Mouse (Mus musculus) right cerebral cortex, postnatal 36 days (tissue): ENCODE data around the gene Dtx3l.
"Not testable (repeated sequence)": the region's sequence is repeated elsewhere in the genome, so short reads cannot be mapped to it uniquely, and the experiment has no call there.

Source experiments
- DNase-seq, 2 experiments: peaks; one replicate each; pipeline ENCODE4 v3.0.0; 2022; ENCODE audit warnings: low spot score in 2 of 2, mixed read lengths in 1 of 2

Gene Dtx3l

DNA sequence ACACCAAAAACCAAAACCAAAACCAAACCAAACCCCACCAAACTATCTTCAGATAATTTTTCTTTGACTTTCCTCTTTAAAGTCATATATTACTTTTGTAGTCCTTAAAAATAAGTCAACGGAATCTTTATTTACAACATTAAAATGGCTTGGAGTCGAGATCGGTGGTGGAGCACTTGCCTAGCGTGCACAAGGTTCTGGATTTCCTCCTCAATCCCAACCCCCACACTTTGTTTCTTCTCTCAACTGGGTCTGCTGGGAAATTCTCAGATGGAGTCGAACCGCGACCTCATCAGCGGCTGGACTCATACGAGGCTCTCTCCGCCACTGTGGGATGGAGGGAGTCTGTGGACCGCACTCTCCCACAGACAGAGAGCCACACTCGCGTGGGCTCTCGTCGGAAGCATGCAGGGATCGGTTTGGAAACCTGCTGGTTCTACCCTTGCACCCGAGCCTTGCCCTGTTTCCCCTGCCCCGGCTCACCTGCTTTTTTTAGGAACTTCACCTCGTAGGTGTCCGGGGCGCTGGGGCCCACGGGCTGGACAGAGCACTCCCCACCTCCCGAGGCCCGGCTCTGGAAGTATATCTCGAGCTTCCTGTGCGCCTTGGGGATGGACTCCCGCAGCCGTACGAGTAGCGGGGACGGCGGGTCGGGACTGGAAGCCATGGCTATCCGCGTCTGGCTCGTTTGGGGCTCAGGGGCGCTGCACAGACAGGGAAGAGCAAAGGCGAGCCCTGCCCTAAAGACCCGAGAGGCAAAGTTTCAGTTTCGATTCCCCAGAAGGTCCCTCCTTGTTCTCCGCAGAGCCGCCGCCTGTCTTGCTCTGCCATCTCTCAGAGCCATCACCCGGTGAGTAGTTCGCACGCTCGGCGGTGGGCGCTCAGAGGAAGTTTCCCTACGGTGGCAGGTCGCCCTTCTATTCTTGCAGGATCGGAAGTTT, at the start of gene Dtx3l, which contains the start of gene Parp9:
Dtx3l (minus strand) TSS at position 941 of the 941 bp plus-strand sequence.
Parp9 (plus strand) TSS at position 260 of the 941 bp plus-strand sequence.
- DNase-seq, result peak; percentile 1 to 7

DNA sequence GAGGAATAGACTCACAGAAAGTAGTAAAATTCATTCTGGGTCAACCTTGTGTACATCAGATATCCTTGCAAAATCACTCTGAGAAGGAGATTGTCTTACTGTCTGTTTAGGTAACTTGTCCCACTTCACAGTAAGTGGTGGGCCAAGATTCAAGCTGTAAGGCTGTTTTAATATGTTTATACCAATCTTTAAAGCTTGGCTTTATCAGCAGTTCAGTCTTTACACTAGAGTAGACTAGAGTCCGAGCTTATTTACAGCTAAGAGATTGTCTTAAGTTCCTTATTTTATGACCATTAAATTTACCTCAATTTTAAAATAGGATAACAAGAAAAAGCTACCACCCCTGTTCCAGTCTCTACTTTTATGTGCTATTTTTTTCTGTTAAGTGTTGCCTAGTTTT, 49.0 kb upstream of the Dtx3l start:
- DNase-seq, result no peak

DNA sequence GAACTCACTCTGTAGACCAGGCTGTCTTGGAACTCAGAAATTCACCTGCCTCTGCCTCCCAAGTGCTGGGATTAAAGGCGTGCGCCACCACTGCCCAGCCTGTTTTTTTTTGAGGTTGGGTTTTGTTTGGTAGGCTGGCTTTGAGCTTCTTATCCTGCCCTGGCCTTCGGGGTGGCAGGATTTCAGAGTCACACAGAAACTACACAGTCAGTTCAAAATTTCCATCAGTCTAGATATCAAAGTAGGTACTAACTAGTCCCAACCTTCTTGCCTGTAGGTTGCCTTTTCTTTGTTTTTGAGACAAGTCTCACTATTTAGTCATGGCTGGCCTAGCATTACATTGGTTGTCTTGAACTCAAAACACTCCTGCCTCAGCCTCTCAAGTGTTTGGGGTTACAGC, 45.5 kb upstream of the Dtx3l start:
- no peak for DNase-seq

DNA sequence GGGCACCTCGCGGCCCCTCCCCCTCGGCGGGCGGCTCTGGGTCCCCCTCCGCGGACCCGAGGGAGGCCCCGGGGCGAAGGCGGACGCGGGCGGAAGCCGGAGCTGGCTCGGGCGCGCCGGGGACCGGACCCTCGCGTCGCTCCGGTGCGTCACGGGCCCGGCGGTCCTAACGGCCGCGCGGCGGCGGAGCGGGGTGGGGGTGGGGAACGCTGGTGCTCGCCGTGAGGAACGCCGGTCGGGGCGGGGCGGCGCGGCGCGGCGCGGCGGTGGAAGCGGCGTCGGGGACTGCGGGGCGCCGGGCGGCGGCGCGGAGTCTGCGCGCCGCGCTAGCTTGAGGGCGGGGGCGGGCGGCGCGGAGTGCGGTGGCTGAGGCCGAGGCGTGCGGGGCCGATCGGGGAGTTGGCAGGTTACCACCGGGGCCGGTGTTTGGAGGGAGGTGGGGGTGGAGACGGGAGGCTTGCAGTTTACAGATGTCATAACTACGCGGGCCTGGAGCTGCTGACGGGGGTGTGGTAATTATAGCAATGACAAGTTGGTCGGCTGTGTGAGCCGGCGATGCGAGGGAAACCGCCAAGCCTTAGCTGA, 44.7 kb upstream of the Dtx3l start:
- peak; percentile 66 to 72 for DNase-seq

DNA sequence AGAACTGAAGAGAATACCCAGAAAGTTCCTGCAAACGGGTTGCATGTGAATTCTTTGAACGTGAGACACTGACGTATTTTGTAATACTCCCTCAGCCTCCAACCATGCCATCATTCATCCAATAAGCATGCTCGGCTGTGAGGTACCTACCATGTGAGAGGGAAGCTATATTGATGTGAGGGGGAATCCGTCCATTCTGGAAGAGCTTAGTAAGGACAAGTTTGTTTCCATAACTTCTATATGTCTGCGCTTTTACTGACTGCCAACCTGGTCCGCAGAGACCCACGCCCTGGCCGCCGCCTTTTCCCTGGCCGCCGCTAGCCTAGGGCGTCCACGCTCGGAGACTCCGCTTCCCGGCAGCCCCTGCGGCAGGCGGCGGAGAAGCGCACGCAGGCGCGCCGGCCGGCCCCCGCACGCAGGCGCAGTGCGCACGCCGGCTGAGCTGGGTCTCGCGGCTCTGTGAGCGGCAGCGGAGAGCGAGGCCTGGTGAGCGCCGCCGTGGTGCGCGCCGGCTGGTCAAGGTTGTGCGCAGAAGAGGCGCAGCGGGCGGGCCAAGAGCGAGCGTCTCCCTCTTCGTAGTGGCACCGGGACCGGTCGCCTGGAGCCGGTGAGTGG, 44.1 kb upstream of the Dtx3l start:
- DNase-seq, result peak; percentile 84 to 88

DNA sequence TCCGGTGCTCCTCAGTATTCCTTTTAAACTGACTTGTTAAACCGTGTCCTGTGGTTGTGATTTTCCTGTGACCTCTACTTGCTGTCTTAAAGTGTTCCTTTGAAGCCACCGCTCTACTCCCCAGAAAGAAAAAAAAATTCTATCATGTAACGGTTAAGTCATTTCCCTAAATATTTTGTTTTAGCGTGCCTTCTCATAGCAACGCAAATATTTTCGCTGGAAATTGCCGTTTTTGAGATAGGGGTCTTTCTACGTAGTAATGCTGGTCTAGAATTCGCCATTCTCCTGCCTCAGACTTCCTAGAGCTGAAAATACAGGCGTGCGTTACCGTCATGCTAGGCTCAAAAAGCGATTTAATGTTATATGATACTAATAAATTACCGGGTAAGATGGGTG, 43.6 kb upstream of the Dtx3l start:
- DNase-seq, result no peak

DNA sequence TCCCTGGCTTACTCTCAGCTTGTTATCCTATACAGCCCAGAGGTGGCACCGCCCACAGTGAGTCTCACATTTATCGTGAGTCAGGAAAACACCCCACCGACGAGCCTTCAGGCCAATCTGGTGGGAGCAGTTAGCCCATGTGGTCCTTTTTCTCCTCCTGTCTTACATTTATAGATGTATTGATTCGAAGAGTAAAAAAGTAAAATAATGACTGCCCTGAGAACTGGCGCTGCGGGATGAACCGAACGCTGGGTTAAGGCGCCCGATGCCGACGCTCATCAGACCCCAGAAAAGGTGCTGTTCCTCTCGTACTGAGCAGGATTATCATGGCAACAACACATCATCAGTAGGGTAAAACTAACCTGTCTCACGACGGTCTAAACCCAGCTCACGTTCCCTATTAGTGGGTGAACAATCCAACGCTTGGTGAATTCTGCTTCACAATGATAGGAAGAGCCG, 42.4 kb upstream of the Dtx3l start:
- DNase-seq, result peak; percentile 100

DNA sequence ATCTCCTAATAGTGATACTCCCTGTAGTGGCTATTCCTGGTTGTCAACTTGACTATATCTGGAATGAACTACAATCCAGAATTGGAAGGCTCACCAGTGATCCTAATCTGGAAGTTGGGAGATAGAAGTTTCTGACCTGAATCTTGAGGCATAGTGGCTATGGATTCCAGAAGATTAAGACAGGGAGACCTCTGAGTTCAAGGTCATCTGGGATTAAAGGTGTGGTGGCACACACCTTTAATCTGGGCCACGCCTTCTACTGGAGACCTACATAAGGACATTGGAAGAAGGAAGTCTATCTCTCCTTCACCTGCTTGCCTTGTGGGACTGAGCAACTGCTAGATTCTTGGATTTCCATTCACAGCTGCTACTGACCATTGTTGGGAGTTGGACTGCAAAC, 39.5 kb upstream of the Dtx3l start, which contains the start of gene Kpna1:
Kpna1 (plus strand) TSS at position 301 of the 400 bp plus-strand sequence.
- not testable (repeated sequence) for DNase-seq

DNA sequence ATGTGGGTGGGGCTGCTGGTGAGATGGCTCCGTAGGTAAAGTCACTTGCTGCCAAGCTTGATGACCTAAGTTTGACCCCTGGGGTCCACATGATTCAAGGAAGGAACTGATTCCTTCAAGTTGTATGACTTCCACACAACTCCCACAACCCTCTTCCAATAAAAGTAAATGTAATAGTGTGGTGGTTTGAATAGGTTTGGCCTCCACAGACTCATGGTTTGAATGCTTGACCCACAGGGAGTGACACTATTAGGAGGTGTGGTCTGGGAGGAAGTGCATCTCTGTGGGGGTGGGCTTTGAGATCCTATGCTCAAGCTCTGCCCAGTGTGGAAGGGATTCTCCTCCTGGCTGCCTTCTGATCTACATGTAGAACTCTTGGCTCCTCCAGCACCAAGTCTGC, 35.1 kb upstream of the Dtx3l start:
- no peak for DNase-seq

DNA sequence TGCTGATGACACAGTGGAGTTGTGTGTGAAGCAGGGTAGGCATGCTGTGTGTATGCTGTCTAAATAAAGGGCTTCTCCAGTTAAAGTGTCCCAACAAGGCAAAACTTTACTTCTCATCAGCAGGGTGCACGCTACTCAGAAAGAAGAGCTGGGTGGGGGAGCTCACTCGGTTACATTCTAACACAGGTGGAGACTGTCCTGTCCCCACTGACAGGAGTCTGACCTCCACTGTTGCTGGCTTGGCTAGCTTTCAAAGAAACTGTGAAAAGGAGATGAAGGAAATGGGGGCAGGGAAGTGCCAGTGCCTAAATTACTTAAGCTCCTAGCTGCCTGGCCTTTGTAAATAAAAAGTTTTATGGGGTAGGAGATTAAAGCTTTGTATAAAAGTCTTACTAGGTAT, 29.2 kb upstream of the Dtx3l start:
- DNase-seq, result no peak

DNA sequence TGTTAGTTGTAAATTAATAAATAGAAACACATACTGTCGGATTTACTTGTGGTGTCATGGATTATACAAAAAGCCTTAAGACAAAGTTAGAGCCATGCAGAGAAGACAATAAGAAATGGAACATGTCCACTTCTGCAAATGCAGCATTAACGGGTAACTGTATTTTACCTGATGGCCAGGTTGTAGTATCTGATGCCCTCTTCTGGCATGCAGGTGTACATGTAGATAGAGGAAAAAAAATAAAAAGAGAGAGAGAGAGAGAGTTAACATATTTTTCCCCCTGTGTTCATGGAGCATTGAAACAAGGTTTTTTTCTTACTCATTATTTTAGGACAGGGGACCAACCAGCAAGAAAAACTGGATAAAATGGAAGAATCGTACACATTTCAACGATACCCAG, 28.4 kb upstream of the Dtx3l start:
- no peak for DNase-seq

DNA sequence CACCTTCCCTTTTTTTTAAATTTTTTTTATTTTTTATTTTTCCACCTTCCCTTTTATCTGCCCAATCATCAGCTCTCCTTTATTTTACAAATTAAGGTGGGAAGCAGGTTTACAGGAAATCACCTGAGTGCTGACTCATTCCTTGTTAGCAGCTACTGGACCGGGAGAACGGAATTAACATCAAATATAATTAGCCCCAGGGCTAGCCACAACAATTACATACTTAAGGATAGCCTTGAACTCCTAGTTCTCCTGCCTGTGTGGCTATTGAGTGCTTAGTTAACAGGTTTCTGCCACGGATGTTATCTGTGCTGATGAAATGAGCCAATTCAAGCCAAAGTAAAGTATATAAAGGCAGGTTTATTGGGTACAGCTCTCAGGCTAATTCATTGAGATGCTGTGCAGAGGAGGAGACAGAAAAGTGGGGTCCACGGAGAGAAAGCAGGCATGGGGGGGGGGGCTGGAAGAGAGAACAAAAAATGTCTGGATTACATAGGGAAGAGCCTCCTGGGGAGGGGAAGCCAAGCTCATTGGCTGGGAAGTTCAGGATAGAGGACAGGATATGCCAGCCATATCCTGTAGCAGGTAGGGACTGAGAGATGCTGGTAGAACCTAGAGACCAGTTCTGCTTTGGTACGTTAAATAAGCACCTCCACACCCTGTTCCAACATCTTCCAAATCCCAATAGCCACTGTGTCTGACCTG, 27.6 kb upstream of the Dtx3l start:
- DNase-seq, result no peak

DNA sequence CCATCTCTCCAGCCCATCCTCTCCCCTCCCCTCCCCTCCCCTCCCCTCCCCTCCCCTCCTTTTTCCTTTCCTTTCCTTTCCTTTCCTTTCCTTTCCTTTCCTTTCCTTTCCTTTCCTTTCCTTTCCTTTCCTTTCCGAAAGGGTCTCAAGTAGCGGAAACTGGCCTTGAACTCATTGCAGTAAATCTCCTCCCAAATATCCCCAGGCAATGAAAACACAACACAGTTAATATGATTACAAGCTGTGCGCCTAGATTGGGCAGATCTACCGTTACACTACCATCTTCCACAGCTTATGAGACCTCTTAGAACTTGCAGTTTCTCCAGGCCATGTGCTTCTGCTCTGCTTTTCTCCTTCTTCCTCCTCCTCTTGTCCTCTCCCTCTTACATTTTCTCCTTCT, 27.0 kb upstream of the Dtx3l start:
- DNase-seq, result not testable (repeated sequence)

DNA sequence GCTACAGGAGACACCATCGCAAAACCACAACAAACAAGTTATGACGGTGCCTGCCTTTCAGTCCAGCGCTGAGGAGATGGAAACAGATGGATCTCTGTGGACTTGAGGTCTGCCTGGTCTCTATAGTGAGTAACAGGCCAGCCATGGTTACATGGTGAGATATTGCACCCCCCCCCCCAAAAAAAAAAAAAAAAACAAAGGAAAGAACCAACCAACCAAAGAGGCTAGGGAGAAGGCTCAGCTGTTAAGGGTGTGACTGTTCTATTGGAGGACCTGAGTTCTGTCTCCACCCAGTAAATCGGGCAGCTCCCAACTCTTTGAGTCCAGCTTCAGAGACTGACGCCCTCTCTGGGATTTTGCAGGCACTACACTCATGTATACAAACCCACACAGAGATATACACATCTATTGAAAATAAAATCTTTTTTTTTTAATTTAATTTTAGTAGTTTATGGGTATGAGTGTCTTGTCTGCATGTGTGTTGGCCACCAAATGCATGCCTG, 13.7 kb upstream of the Dtx3l start:
- no peak for DNase-seq

DNA sequence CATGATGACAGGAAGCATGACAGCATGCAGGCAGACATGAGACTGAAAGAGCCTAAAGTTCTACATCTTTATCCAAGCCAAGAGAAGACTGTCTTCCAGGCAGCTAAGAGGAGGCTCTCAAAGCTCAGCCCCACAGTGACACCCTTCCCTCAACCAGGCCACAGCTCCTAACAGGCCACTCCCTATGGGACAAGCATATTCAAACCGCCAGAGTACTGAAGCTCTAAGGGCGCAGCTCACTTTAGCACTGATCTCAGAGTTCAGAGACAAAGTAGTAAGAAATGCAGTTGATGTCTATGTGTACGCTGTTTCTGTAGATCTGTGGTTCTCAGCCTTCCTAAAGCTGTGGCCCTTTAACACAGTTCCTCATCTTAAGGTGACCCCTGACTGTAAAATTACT, 12.3 kb upstream of the Dtx3l start:
- DNase-seq, result no peak

DNA sequence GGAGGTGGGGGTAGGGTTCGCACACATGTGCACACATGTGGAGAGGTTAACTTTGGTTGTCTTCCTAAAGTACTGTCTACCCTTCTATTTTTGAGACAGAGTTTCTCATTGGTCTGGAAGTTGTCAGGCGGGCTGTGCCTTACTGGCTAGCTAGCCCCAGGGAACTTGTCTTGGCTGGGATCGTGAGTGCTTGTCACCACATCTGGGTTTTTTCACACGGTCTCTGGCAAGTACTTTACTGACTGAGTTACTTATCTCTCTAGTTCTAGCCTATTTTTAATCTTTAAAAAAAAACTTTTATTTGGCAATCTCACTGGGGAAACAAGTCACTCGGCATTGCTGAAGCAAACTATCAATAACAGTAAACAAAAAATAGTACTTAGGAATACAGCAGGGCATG, 10.3 kb upstream of the Dtx3l start:
- DNase-seq, result no peak

DNA sequence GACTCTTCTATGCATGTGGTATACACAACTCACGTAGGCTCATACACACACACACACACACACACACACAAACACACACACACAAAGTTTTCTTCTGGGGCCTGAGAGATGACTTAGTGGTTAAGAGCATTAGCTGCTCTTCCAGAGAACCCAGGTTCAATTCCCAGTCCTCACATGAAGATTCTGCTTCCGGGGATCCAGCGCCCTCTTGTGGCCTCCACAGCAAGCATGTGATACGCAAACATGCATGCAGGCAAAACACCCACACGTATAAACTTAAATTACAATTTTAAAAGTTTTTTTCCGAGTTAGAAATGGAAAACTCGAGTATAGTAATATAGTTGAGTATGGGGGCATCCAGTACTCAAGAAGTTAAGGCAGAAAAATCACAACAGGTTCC, 2.4 kb upstream of the Dtx3l start:
- no peak for DNase-seq

DNA sequence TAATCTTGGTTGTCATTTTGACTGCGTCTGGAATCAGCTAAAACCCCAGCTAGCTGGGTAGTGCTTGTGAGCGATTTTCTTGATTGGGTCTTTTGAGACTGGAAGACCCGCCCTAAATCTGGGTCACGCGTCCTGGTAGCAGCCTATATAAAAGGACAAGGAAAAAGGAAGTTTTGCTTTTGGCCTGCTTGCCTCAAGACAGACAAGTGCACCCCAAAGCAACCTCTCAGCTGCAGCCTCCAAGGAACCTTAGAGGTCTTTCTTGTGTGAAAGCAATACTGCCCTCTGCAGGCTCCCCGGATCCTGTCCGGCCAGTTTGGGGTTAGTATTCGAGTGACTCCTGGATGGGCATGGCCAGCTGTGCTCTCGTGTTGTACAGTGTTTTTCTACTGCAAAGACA, 739 bp upstream of the Dtx3l start:
- peak; percentile 55 to 63 for DNase-seq

DNA sequence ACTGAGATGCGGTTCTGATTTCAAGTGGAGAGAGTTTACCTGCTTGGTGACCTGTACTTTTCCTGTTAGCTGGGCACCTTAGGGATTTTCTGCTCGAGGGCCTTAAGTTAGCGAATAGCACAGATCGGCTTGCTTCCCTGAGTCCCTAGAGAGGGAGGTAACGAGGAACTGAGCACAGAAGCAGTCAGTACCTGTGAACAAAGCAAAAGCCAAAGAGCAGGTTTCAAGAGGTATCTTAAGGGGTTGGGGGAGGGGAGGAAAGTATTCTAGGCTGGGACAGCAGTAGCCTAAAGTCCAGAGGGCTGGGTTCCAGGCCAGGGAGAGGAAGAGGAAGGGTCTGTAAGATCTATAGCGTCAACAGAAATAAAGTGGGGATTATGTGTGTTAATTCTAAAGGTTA, 310 bp upstream of the Dtx3l start:
- DNase-seq, result no peak

DNA sequence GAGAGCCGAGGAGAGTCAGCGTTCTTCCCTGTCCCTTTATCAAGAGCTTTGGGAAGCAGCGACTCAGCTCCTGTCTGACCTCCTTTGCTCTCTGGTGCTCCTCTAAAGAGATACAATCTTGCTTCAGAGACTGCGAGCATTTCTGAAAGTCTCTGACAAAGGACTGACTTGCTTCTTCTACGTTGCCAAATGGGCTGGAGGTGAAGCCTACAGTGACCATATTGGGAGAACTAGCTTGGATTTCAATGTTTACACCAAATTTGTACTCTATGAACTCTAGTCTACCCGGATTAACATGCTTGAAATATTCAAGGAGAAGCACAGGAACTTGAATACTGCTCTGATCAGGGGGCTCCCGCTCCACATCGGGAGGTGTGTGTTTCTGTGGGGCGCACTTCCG, 5.8 kb downstream of the Dtx3l start:
- no peak for DNase-seq

DNA sequence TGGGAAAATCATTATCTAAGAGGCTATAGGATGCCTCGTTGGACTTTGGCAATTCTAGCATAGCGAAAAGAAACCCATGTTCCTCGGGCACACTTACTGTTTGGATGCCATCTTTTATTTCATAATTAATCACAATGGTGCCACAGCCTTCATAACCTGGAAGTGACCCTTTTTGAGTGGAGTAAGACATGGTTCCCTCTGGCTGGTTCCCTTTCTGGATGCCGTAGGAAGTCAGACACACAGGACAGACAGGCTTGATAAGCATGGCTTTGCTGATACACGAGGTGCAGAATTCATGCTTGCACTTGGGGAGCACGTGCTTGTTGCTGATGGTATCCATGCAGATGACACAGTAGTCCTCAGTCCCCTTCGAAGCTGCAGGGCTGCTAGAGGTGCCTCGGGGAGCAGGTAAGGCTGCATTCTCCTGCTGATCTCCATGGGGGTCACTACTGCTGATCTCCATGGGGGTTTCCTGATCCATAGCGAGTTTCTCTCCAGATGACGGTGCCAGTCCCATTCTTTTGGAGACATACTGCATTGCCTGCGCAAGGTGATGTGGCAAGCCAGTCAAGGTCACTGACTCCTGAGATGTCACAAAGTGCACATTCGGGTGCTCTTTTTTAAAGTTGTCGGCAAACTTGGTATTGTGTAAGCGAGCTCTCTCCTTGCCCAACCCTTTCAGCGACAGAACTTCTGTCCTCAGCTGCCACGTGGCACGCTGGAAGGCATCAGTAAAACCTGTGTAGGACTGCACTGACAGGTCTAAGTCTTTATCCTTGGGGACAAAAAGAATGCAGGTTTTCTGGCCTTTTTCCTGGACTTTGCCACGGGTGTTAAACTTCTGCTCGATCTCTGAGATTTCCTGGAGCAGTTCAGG, 6.5 kb downstream of the Dtx3l start:
- no peak for DNase-seq
